Mouse (Mus musculus) ES-E14 (cell line): ENCODE results near the gene Pglyrp4. TPM values are rescaled to one million over a fixed set of nuclear protein-coding genes. Genes with fewer than 3 reads are reported as not detected.

Experiments
- DNase-seq: peaks from one replicate; pipeline ENCODE4 v3.0.0-alpha.2; 2013; ENCODE audit warnings: low read depth, low spot score
- H3K27ac ChIP-seq: 2 replicates; pipeline ENCODE4 v1.5.1; 2012; ENCODE audit warnings: low read depth, mild to moderate bottlenecking, low read length, moderate library complexity, mixed read lengths; ENCODE audit not compliant: poor library complexity, insufficient read depth, severe bottlenecking
- H3K36me3 ChIP-seq: 2 replicates; pipeline ENCODE4 v1.6.1; 2012; ENCODE audit warnings: mild to moderate bottlenecking, low read length, moderate library complexity, mixed read lengths; ENCODE audit not compliant: control insufficient read depth, poor library complexity, insufficient read depth, severe bottlenecking
- H3K4me1 ChIP-seq, 2 experiments: fragments of 150-350 bp in 1 of 2; sonication (generic) in 1 of 2; 2 replicates each; pipeline ENCODE4 v1.6.1; 2012; ENCODE audit warnings: low read length in 2 of 2, mild to moderate bottlenecking in 1 of 2, mixed read lengths in 1 of 2; ENCODE audit not compliant: control insufficient read depth in 2 of 2, insufficient read depth in 2 of 2, poor library complexity in 1 of 2
- H3K4me3 ChIP-seq, 2 experiments: fragments of 150-350 bp in 1 of 2; sonication (generic) in 1 of 2; 2 replicates each; pipeline ENCODE4 v1.5.1; 2012; ENCODE audit warnings: low read length in 2 of 2, low read depth in 1 of 2, mild to moderate bottlenecking in 1 of 2, mixed read lengths in 1 of 2; ENCODE audit not compliant: insufficient read depth in 1 of 2, poor library complexity in 1 of 2, severe bottlenecking in 1 of 2
- H3K9ac ChIP-seq: 2 replicates; pipeline ENCODE4 v1.6.1; 2012; ENCODE audit warnings: low read depth, mild to moderate bottlenecking, low read length, mixed read lengths; ENCODE audit not compliant: poor library complexity, insufficient read depth, severe bottlenecking
- H3K9me3 ChIP-seq: fragments of 150-350 bp; sonication (generic); 2 replicates; pipeline ENCODE4 v1.6.1; 2012; ENCODE audit warnings: low read depth, mild to moderate bottlenecking, low read length; ENCODE audit not compliant: control insufficient read depth, insufficient read depth
- CHD2 ChIP-seq: IDR thresholded peaks from 2 replicates; pipeline ENCODE4 v1.6.1; 2014; ENCODE audit warnings: mild to moderate bottlenecking, low read depth, low read length, inconsistent platforms
- HCFC1 ChIP-seq: IDR thresholded peaks from 2 replicates; pipeline ENCODE4 v1.6.1; 2012; ENCODE audit warnings: low read length, inconsistent platforms, borderline replicate concordance; ENCODE audit not compliant: insufficient read depth
- MAFK ChIP-seq: IDR thresholded peaks from 2 replicates; pipeline ENCODE4 v1.6.1; 2014; ENCODE audit warnings: mild to moderate bottlenecking, low read depth, low read length, inconsistent platforms; ENCODE audit not compliant: insufficient read depth
- ZC3H11A ChIP-seq: IDR thresholded peaks from 2 replicates; pipeline ENCODE4 v1.6.1; 2012; ENCODE audit warnings: low read depth, mild to moderate bottlenecking, inconsistent platforms, low read length, borderline replicate concordance
- ZNF384 ChIP-seq: IDR thresholded peaks from 2 replicates; pipeline ENCODE4 v1.6.1; 2012; ENCODE audit warnings: low read depth, low read length, inconsistent platforms
- in situ Hi-C, 2 experiments: fragments of 600-800 bp; cut with MboI; formaldehyde crosslinking; loops; one replicate each; pipeline ENCODE4 v1.15.1; 2025; ENCODE audit warnings: low sequenced_read_pairs in 2 of 2, inconsistent platforms in 1 of 2; ENCODE audit not compliant: unreplicated experiment in 2 of 2
- total RNA-seq: library from RNA; depleted of rRNA; stranded (reverse); fragments of 300-350 nt; gene quantifications from 2 replicates; pipeline ENCODE4 v1.2.3, GENCODE M21; 2012

The Pglyrp4 gene
- total RNA-seq, 1 experiment = not detected

- H3K9me3 ChIP-seq = no peaks in the 10 kb centered on the region
- DNase-seq = no peak
Observed at GRCm38 (mm10) chr3:90695613-90696012, 31.1 kb upstream of the Pglyrp4 start, which contains the start of gene S100a9. TSS of gene S100a9 (minus strand) at chr3:90695721.

GRCm38 (mm10) chr3:90702244-90702643, 24.5 kb upstream of the Pglyrp4 start:
- DNase-seq = no peak
- no peak overlapping the region for H3K4me3 ChIP-seq
- no peak overlapping the region for H3K9ac ChIP-seq
- no peaks in the 10 kb centered on the region for H3K4me1 ChIP-seq
- H3K27ac ChIP-seq = no peak overlapping the region
- TF ChIP-seq HCFC1 (no peak), MAFK (no peak), CHD2 (no peak), ZNF384 (no peak), ZC3H11A (no peak)
- no peaks in the 10 kb centered on the region for H3K9me3 ChIP-seq
- no peaks in the 10 kb centered on the region for H3K36me3 ChIP-seq
- in situ Hi-C loops = no loop called here

More at GRCm38 (mm10) chr3:90695613-90696012, 31.1 kb upstream of the Pglyrp4 start, which contains the start of gene S100a9:
- no peak within 1 kb of the TSS for H3K9ac ChIP-seq
- no peaks in the 10 kb centered on the region for H3K36me3 ChIP-seq
- TF ChIP-seq ZC3H11A (no peak), ZNF384 (no peak), MAFK (no peak), HCFC1 (no peak), CHD2 (no peak)
- H3K4me1 ChIP-seq = no peaks in the 10 kb centered on the region
- no peak within 1 kb of the TSS for H3K27ac ChIP-seq
- in situ Hi-C loops = no loop called here
- no peak within 1 kb of the TSS for H3K4me3 ChIP-seq

DNA sequence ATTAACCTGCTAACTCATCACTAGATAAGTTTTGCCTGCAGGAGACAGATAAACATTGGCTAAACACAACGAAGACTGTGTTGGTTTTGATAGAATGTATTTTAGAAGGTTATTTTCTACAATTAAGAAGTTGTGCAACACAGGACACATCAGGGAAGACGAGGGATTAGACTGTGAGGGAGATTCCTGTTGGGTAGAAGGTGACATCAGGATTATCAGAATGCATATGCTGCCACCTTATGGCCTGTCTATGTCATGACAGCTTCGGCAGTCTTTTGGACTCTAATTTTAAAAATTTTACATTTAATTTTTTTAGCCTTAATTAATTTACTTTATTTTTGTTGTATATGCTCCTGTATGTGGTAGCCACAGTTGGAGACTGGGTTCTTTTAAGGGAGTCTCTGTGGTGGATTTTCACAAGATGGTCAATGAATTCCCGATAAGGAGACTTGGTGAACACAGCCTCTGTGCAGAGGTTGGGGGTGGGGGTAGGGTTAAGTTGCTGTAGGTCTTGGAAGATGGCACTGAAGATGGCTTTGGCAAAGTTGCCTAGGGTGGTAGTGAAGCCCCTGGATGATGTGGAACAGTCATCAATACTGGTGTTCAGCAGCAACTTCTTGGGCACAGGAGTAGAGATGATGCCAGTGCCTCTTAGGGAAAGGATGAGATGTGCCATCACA, 18.0 kb upstream of the Pglyrp4 start:
- no peak overlapping the region for H3K9ac ChIP-seq
- H3K9me3 ChIP-seq = no peaks in the 10 kb centered on the region
- H3K27ac ChIP-seq = no peak overlapping the region
- H3K4me1 ChIP-seq = no peaks in the 10 kb centered on the region
- in situ Hi-C loops = loop anchor here in 1 of 2 experiments (5.0 kb wide), 1 partner anchor 51 kb away; no protein-coding TSS in a partner anchor
- no peak overlapping the region for H3K4me3 ChIP-seq
- no peak for DNase-seq
- TF ChIP-seq ZNF384 (no peak), ZC3H11A (no peak), CHD2 (no peak), MAFK (no peak), HCFC1 (no peak)
- no peaks in the 10 kb centered on the region for H3K36me3 ChIP-seq

DNA sequence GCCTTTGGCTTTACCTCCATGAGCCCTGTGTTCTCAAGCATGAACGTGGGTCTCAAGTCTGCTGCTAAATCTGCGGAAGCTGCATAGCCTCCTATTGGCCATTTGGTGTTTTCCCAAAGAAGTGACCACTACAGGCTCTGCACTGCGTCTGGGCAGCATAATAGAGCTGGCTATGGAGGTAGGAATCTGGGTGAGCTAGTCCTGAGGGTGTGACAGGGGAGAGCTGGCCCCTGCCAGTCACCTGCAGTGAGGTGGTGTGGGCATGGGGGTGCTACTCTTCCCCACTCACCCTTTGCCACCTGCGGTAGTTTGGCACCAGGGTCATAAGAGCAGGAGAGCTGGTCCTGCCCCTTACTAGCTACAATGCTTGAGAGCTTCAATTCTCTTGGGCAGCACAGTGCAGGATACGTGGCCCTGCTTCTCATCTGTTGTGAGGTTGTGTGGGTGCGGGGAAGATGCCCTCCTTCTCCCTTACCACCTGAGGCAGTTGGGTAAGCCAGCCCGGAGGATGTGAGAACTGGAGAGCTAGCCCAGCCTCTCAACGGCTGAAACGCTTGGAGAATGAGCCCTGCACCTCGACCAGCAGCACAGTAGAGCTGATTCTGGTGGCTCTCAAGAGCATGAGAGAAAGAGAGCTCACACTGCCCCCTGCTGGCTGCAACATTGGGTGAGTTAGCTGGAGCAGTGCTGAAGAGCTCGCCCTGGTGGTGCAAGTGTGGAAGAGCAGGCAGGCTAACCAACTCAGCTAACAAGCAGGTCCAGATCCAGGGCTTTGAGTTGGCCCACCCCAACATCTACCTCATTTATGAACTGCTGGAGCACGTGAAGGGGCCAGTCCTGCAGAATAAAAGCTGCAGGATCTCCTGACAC, 16.9 kb upstream of the Pglyrp4 start:
- H3K36me3 ChIP-seq = no peaks in the 10 kb centered on the region
- no peaks in the 10 kb centered on the region for H3K9me3 ChIP-seq
- no peak overlapping the region for H3K4me3 ChIP-seq
- TF ChIP-seq ZNF384 = no peak
- no peak for TF ChIP-seq CHD2
- TF ChIP-seq ZC3H11A = peak; percentile 62
- no peak for TF ChIP-seq MAFK
- no peak overlapping the region for H3K9ac ChIP-seq
- no peak overlapping the region for H3K27ac ChIP-seq
- DNase-seq = peak; percentile 95
- no peaks in the 10 kb centered on the region for H3K4me1 ChIP-seq
- in situ Hi-C loops = loop anchor here in 1 of 2 experiments (5.0 kb wide), 1 partner anchor 53 kb away; no protein-coding TSS in a partner anchor
